Mouse (Mus musculus): Measurements from ENCODE around the gene Pln. TPM values are rescaled to one million over a fixed set of nuclear protein-coding genes. Genes with fewer than 3 reads are reported as not detected.

The Pln gene
- polyA plus RNA-seq, 1 experiment, result 3.3 TPM

GRCm38 (mm10) chr10:53382696-53383365 is 45.4 kb downstream of the Pln start:
- peaks cover 2% of the 10 kb centered on the region; the same call in 1 of the 2 replicates for H3K4me1 ChIP-seq (ENCODE audit: control insufficient read depth, insufficient read depth, low read length)
- H3K4me3 ChIP-seq (ENCODE audit: insufficient read depth, low read length), result no peak overlapping the region
- H3K27ac ChIP-seq (ENCODE audit: insufficient read depth, low read length), result no peak overlapping the region
- TF ChIP-seq POLR2A (IDR thresholded peaks at IDR 0.05; ENCODE audit: extremely low read depth, insufficient read depth, low read length) (no peak), CTCF (IDR thresholded peaks at IDR 0.05; ENCODE audit: extremely low read depth, insufficient read depth, low read length) (no peak)

- Histone ChIP-seq H3K4me1 (ENCODE audit: control insufficient read depth, insufficient read depth, low read length) (0 out of 2 replicates have a peak, but pooled peaks cover 2% of the 10 kb centered on the region), H3K27ac (ENCODE audit: insufficient read depth, low read length) (no peak overlapping the region)
- TF ChIP-seq POLR2A (IDR thresholded peaks at IDR 0.05; ENCODE audit: extremely low read depth, insufficient read depth, low read length) (no peak), CTCF (IDR thresholded peaks at IDR 0.05; ENCODE audit: extremely low read depth, insufficient read depth, low read length) (no peak)
These were observed 47.4 kb downstream of the Pln start for GRCm38 (mm10) chr10:53384896-53385295.

DNA sequence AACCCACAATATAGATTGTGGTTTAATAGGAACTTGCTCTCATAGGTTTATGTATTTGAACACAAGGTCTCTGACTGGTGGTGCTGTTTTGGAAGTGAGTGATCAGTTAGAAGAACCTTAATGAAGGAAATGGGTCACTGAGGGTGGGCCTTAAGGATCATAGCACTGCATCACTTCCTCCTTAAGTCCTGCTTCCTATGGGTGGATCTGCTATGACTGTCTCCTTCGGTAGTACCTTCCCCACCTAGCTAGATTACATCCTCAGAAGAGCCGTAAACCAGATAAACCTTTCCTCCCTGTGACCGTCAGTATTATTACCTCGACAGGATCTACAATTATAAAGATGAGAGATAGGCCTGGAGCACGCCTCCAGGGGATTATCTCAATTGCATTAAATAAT is 48.0 kb downstream of the Pln start:
- Histone ChIP-seq H3K4me1 (ENCODE audit: control insufficient read depth, insufficient read depth, low read length) (0 out of 2 replicates have a peak, but pooled peaks cover 2% of the 10 kb centered on the region), H3K27ac (ENCODE audit: insufficient read depth, low read length) (no peak overlapping the region), H3K4me3 (ENCODE audit: insufficient read depth, low read length) (no peak overlapping the region)
- no peak for TF ChIP-seq POLR2A (IDR thresholded peaks at IDR 0.05; ENCODE audit: extremely low read depth, insufficient read depth, low read length)
- no peak for TF ChIP-seq CTCF (IDR thresholded peaks at IDR 0.05; ENCODE audit: extremely low read depth, insufficient read depth, low read length)

More at GRCm38 (mm10) chr10:53384896-53385295, 47.4 kb downstream of the Pln start:
- no peak overlapping the region for H3K4me3 ChIP-seq (ENCODE audit: insufficient read depth, low read length)

DNA sequence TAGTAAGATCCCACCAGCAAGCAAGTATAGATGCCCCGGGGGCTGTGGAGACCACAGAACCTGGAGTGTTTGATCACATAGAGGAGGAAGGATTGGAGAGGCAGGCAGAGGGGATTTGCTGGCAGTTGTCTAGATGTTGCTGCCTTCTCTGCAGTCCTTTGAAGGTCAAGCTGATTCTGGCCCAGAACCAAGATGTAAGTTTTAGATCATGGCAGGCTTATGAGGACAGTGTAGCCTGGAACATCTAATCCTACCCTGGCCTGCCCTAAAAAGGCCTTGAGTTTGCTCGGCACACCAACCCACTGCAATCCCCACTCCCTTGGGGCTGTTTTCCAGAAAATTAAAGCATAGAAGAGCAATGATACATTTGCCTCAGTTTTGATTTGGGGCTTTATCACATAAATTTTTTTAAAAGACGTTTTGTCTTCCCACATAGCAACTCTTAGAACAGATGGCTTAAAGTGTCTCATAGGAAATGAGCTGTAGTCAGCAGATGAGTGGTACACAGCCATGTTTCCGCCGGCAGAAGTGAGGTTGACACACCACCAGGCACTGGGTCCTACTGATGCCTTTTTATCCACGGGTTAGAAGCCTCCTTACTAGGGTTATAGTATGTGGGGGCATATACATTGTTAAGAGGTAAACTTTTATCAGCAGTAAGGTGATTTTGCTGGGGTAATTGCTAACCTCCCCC is 50.9 kb downstream of the Pln start:
- no peak for TF ChIP-seq CTCF (IDR thresholded peaks at IDR 0.05; ENCODE audit: extremely low read depth, insufficient read depth, low read length)
- TF ChIP-seq POLR2A (IDR thresholded peaks at IDR 0.05; ENCODE audit: extremely low read depth, insufficient read depth, low read length), result no peak
- Histone ChIP-seq H3K27ac (ENCODE audit: insufficient read depth, low read length) (no peak overlapping the region), H3K4me3 (ENCODE audit: insufficient read depth, low read length) (no peak overlapping the region), H3K4me1 (ENCODE audit: control insufficient read depth, insufficient read depth, low read length) (0 out of 2 replicates have a peak, but pooled peaks cover 2% of the 10 kb centered on the region)

GRCm38 (mm10) chr10:53394923-53395629 is 57.6 kb downstream of the Pln start:
- TF ChIP-seq CTCF (IDR thresholded peaks at IDR 0.05; ENCODE audit: extremely low read depth, insufficient read depth, low read length) (no peak), POLR2A (IDR thresholded peaks at IDR 0.05; ENCODE audit: extremely low read depth, insufficient read depth, low read length) (no peak)

More at GRCm38 (mm10) chr10:53394923-53395629, 57.6 kb downstream of the Pln start:
- no peak overlapping the region for H3K27ac ChIP-seq (ENCODE audit: insufficient read depth, low read length)
- H3K4me1 ChIP-seq (ENCODE audit: control insufficient read depth, insufficient read depth, low read length), result no peaks in the 10 kb centered on the region; the same call in 1 of the 2 replicates
- H3K4me3 ChIP-seq (ENCODE audit: insufficient read depth, low read length), result no peak overlapping the region

Other genes starting within 250 kb of the Pln start
- gene Cep85l, start 42.3 kb downstream of the Pln start, polyA plus RNA-seq (2012; rRNA removed), result 7.8 and 8.0 TPM in 2 replicates